Mouse (Mus musculus) liver, embryonic 15.5 days (tissue): ENCODE results near the gene Dchs1. TPM values are rescaled to one million over a fixed set of nuclear protein-coding genes. Genes with fewer than 3 reads are reported as not detected.
"Not testable (repeated sequence)": the region's sequence is repeated elsewhere in the genome, so short reads cannot be mapped to it uniquely, and the experiment has no call there.

Source experiments
- ATAC-seq: fragments of 200-750 bp; cut with Nextera tagmentation; 2 replicates; pipeline ENCODE4 v1.8.0; 2017; ENCODE audit warnings: moderate number of reproducible peaks, mild to moderate bottlenecking, moderate library complexity; ENCODE audit not compliant: insufficient read depth
- H3K27ac ChIP-seq: fragments of 300-500 bp; sonication (generic); replicated peaks from 2 replicates; pipeline ENCODE4 v1.5.1; 2015; ENCODE audit warnings: mild to moderate bottlenecking, inconsistent platforms
- H3K27me3 ChIP-seq: fragments of 300-500 bp; sonication (generic); 2 replicates; pipeline ENCODE4 v1.6.1; 2015; ENCODE audit warnings: mild to moderate bottlenecking, inconsistent platforms
- H3K36me3 ChIP-seq: fragments of 300-500 bp; sonication (generic); replicated peaks from 2 replicates; pipeline ENCODE4 v1.6.1; 2015; ENCODE audit warnings: moderate library complexity, mild to moderate bottlenecking, inconsistent platforms
- H3K4me1 ChIP-seq: fragments of 300-500 bp; sonication (generic); replicated peaks from 2 replicates; pipeline ENCODE4 v1.6.1; 2015; ENCODE audit warnings: inconsistent platforms
- H3K4me2 ChIP-seq: fragments of 300-500 bp; sonication (generic); 2 replicates; pipeline ENCODE4 v1.6.1; 2015; ENCODE audit warnings: moderate library complexity, mild to moderate bottlenecking, inconsistent platforms
- H3K4me3 ChIP-seq: fragments of 300-500 bp; sonication (generic); replicated peaks from 2 replicates; pipeline ENCODE4 v1.5.1; 2015; ENCODE audit warnings: mild to moderate bottlenecking, inconsistent platforms
- H3K9ac ChIP-seq: fragments of 300-500 bp; sonication (generic); 2 replicates; pipeline ENCODE4 v1.6.1; 2015; ENCODE audit warnings: moderate library complexity, mild to moderate bottlenecking, inconsistent platforms
- H3K9me3 ChIP-seq: fragments of 300-500 bp; sonication (generic); replicated peaks from 2 replicates; pipeline ENCODE4 v1.6.1; 2016; ENCODE audit warnings: inconsistent platforms
- WGBS: fragments of 180-500 bp; shearing (Covaris S2); methylation state at CpG from one replicate; pipeline ENCODE4 v1.1.7; 2015; ENCODE audit warnings: mixed read lengths; ENCODE audit not compliant: insufficient replicate concordance; 5-methylcytosine and 5-hydroxymethylcytosine counted together
- polyA plus RNA-seq: library from polyadenylated mRNA; unstranded; fragments of >200 nt; fragmentation: Nextera tagmentation; extraction: Ambion mirVana; gene quantifications from 2 replicates; pipeline ENCODE4 v1.2.1, GENCODE M21; 2015

The Dchs1 gene
- polyA plus RNA-seq, 1 experiment from 2014 or later, result 0.76 TPM

DNA sequence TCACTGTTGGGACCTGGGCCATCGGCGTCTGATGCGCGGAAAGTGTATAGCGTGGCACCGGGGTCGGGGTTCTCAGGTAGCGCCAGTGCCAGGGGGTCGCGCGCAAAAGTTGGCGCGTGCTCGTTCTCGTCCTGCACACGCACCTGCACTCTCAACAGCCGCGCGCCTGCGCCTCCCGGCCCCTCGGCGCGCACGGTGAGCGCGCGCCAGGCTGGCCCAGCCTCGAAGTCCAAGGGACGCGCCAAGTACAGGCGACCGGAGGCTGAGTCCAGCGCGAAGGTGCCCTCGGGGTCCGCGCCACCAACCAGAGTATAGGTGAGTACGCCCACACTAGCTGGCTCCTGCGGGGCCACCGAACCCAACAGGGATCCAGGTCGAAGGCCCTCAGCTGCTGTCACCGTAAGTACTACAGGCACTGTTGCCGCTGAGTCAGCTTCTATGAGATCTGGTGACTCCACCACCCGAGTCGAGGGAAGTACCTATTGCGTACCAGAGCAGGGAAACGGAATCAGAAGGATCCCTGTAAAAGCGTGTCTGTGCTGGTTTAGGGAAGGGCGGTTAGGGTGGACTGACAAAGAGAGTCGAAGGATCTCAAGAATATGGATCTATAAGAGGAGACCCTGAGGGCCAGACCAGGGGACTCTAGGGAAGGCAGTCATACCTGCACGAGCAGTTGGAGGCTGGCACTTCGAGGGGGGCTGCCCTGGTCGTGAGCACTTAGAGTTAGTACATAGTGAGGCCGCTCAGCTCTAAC lies 24.8 kb downstream of the Dchs1 start:
- H3K27ac ChIP-seq, result no peak overlapping the region
- H3K27me3 ChIP-seq, result peaks cover 35% of the 10 kb centered on the region
- ATAC-seq, result peak; percentile 11; the same call in 1 of the 2 replicates
- peaks cover 11% of the 10 kb centered on the region; the same call in 1 of the 2 replicates for H3K4me1 ChIP-seq
- 20% methylated on average over 55 of the region's 55 CpGs for WGBS
- no peak overlapping the region for H3K9ac ChIP-seq
- no peaks in the 10 kb centered on the region for H3K36me3 ChIP-seq
- H3K4me3 ChIP-seq, result peak overlapping the region; percentile 36
- H3K9me3 ChIP-seq, result no peaks in the 10 kb centered on the region
- H3K4me2 ChIP-seq, result peak overlapping the region; percentile 62

GRCm38 (mm10) chr7:105761813-105762484 lies 25.5 kb downstream of the Dchs1 start:
- ATAC-seq, result peak; percentile 40
- Histone ChIP-seq H3K36me3 (no peaks in the 10 kb centered on the region), H3K9ac (no peak overlapping the region), H3K4me1 (peaks cover 7% of the 10 kb centered on the region; the same call in 1 of the 2 replicates), H3K4me2 (peak overlapping the region; percentile 62), H3K27me3 (peaks cover 35% of the 10 kb centered on the region), H3K9me3 (no peaks in the 10 kb centered on the region), H3K27ac (no peak overlapping the region), H3K4me3 (peak overlapping the region; percentile 36)
- 15% methylated on average over 51 of the region's 51 CpGs for WGBS

DNA sequence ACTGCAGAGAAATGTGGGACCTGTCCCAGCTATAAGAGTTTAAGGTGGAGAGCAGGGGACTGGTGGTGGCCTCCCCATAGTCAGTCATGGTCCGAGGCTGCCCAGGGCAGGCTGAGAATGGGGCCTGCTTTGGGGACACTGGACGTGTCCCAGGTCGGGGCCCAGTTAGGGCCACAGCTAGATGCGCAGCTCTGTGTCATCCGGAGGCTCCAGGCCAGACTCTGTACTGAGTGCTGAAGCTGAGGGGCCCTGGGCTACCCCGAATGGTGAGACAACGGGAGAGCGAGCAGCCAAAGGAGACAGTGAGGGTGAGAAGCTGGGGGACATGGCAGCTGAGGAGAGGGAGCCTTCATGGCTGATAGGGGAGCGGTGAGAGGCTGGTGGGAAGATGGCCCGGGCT lies 34.2 kb downstream of the Dchs1 start:
- Histone ChIP-seq H3K4me1 (peaks cover 16% of the 10 kb centered on the region), H3K9ac (no peak overlapping the region), H3K27me3 (no peaks in the 10 kb centered on the region), H3K27ac (no peak overlapping the region), H3K9me3 (no peaks in the 10 kb centered on the region), H3K4me2 (no peak overlapping the region), H3K36me3 (peaks cover 16% of the 10 kb centered on the region), H3K4me3 (no peak overlapping the region)
- WGBS, result 69% methylated on average over 10 of the region's 10 CpGs
- ATAC-seq, result no peak

GRCm38 (mm10) chr7:105752716-105753115 lies 34.7 kb downstream of the Dchs1 start:
- Histone ChIP-seq H3K9me3 (no peaks in the 10 kb centered on the region), H3K27ac (no peak overlapping the region), H3K27me3 (no peaks in the 10 kb centered on the region), H3K9ac (no peak overlapping the region), H3K36me3 (peaks cover 21% of the 10 kb centered on the region), H3K4me3 (no peak overlapping the region), H3K4me1 (peaks cover 16% of the 10 kb centered on the region), H3K4me2 (no peak overlapping the region)
- no peak for ATAC-seq
- WGBS, result 75% methylated on average over 2 of the region's 2 CpGs

GRCm38 (mm10) chr7:105751491-105752433 lies 35.7 kb downstream of the Dchs1 start, which contains the start of gene Tpp1:
Tpp1 (minus strand) TSS chr7:105752235.
- H3K27me3 ChIP-seq, result no peaks in the 10 kb centered on the region
- H3K4me2 ChIP-seq, result peak within 1 kb of the TSS; percentile 78
- 21% methylated on average over 20 of the region's 20 CpGs for WGBS
- ATAC-seq, result peak; percentile 80
- peak within 1 kb of the TSS; percentile 63 for H3K27ac ChIP-seq
- peak within 1 kb of the TSS; percentile 73 for H3K4me3 ChIP-seq
- no peaks in the 10 kb centered on the region for H3K9me3 ChIP-seq
- H3K4me1 ChIP-seq, result peaks cover 16% of the 10 kb centered on the region
- H3K9ac ChIP-seq, result peak within 1 kb of the TSS; percentile 74
- peaks cover 30% of the 10 kb centered on the region for H3K36me3 ChIP-seq

GRCm38 (mm10) chr7:105747776-105748175 lies 39.7 kb downstream of the Dchs1 start:
- no peaks in the 10 kb centered on the region for H3K27me3 ChIP-seq
- H3K4me1 ChIP-seq, result peaks cover 39% of the 10 kb centered on the region
- no peak for ATAC-seq
- no peak overlapping the region for H3K4me2 ChIP-seq
- no peak overlapping the region for H3K9ac ChIP-seq
- H3K4me3 ChIP-seq, result no peak overlapping the region
- peaks cover 42% of the 10 kb centered on the region for H3K36me3 ChIP-seq
- no peaks in the 10 kb centered on the region for H3K9me3 ChIP-seq
- 65% methylated on average over 2 of the region's 2 CpGs for WGBS
- no peak overlapping the region for H3K27ac ChIP-seq

DNA sequence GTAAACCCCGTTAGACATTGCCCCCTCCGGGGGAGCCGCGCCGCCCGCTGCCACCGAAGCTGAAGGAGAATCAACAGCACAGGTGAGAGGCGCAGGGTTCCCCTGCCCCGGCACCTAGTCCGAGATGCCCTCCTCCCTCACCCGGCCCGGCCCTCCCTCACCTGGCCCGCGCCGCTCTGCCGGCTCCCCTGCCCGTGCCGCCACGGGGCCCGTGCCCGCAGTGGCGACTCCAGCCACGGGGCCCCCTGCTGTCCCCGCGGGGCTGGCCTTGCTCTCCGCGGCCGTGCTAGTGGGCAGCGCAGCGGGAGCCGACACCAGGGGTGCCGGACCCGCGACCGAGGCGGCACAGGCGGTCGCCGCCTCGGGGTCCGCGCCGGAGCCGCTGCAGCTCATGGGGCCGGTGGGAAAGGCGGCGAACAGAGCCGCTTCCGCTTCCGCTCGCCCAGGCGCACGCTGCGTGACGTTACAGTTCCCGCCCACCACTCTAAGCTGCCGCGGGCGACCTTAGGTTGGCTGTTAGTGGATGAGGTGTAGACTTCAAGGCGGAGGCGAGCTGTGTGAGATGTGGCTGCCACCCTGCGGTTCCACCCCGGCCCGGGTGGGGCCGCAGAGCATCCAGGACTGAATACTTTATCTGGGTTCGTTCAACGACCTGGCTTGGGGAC lies 43.4 kb downstream of the Dchs1 start, which contains the start of gene Taf10:
Gene Taf10, minus strand, starts transcription at position 436 of the 665 bp plus-strand sequence.
- peak within 1 kb of the TSS; percentile 89 for H3K4me2 ChIP-seq
- H3K27me3 ChIP-seq, result no peaks in the 10 kb centered on the region
- peaks cover 70% of the 10 kb centered on the region for H3K36me3 ChIP-seq
- WGBS, result under 1% methylated on average over 67 of the region's 67 CpGs
- peak within 1 kb of the TSS; percentile 93 for H3K9ac ChIP-seq
- peak within 1 kb of the TSS; percentile 97 for H3K4me3 ChIP-seq
- H3K27ac ChIP-seq, result peak within 1 kb of the TSS; percentile 87
- peak; percentile 99 for ATAC-seq
- H3K9me3 ChIP-seq, result no peaks in the 10 kb centered on the region
- peaks cover 43% of the 10 kb centered on the region for H3K4me1 ChIP-seq

- peak overlapping the region; percentile 97 for H3K4me3 ChIP-seq
- peaks cover 63% of the 10 kb centered on the region for H3K36me3 ChIP-seq
- H3K27me3 ChIP-seq, H3K9me3 ChIP-seq, ATAC-seq: not testable (repeated sequence)
- H3K27ac ChIP-seq, result peak overlapping the region; percentile 87
- peak overlapping the region; percentile 93 for H3K9ac ChIP-seq
- WGBS, result 24% methylated on average over 20 of the region's 20 CpGs
- peaks cover 50% of the 10 kb centered on the region for H3K4me1 ChIP-seq
- peak overlapping the region; percentile 89 for H3K4me2 ChIP-seq
Measured at GRCm38 (mm10) chr7:105743246-105743925, 44.1 kb downstream of the Dchs1 start.

- H3K9me3 ChIP-seq, H3K27me3 ChIP-seq, H3K27ac ChIP-seq, ATAC-seq: not testable (repeated sequence)
- Histone ChIP-seq H3K4me3 (peak overlapping the region; percentile 97), H3K9ac (peak overlapping the region; percentile 93; the same call in 1 of the 2 replicates), H3K36me3 (peaks cover 56% of the 10 kb centered on the region), H3K4me2 (peak overlapping the region; percentile 89), H3K4me1 (peaks cover 57% of the 10 kb centered on the region)
- WGBS, result 72% methylated on average over 7 of the region's 7 CpGs
Measured at GRCm38 (mm10) chr7:105742539-105743215, 44.8 kb downstream of the Dchs1 start.
